Mouse (Mus musculus) brain, embryonic 14.5 days (tissue): Measurements from ENCODE around the gene Fam129a. TPM values are rescaled to one million over a fixed set of nuclear protein-coding genes. Genes with fewer than 3 reads are reported as not detected.
"Not testable (repeated sequence)": the region's sequence is repeated elsewhere in the genome, so short reads cannot be mapped to it uniquely, and the experiment has no call there.

Experiments
- DNase-seq: peaks from one replicate; pipeline ENCODE4 v3.0.0-alpha.2; 2011; ENCODE audit warnings: low read depth
- CTCF ChIP-seq: fragments of 200-500 bp; IDR thresholded peaks from 2 replicates; pipeline ENCODE4 v1.5.1; 2012; ENCODE audit warnings: inconsistent platforms, mild to moderate bottlenecking, moderate library complexity, borderline replicate concordance; ENCODE audit not compliant: insufficient read depth, insufficient read length; ENCODE audit errors: extremely low read depth
- POLR2A ChIP-seq: fragments of 200-500 bp; IDR thresholded peaks from 2 replicates; pipeline ENCODE4 v1.6.1; 2012; ENCODE audit warnings: mild to moderate bottlenecking, inconsistent platforms, borderline replicate concordance; ENCODE audit not compliant: poor library complexity, insufficient read depth, insufficient read length, severe bottlenecking; ENCODE audit errors: extremely low read depth
- polyA plus RNA-seq: library from polyadenylated mRNA; depleted of rRNA; stranded (reverse); fragments of >200 nt; gene quantifications from 2 replicates; pipeline ENCODE4 v1.2.3, GENCODE M21; 2012

Fam129a gene
- polyA plus RNA-seq, 1 experiment, result 0.90 TPM

- no peak for TF ChIP-seq POLR2A
- peak; percentile 50; the same call in 1 of the 2 replicates for TF ChIP-seq CTCF
- DNase-seq, result no peak
These were observed 145.2 kb downstream of the Fam129a start for GRCm38 (mm10) chr1:151716024-151716710.

GRCm38 (mm10) chr1:151717624-151718023 lies 146.6 kb downstream of the Fam129a start:
- TF ChIP-seq POLR2A (no peak), CTCF (no peak)
- no peak for DNase-seq

GRCm38 (mm10) chr1:151718575-151718974 lies 147.6 kb downstream of the Fam129a start:
- no peak for DNase-seq
- no peak for TF ChIP-seq CTCF

GRCm38 (mm10) chr1:151719911-151720310 lies 148.9 kb downstream of the Fam129a start:
- TF ChIP-seq CTCF (no peak), POLR2A (no peak)
- DNase-seq, result no peak

- DNase-seq, result no peak
- no peak for TF ChIP-seq POLR2A
- no peak for TF ChIP-seq CTCF
These were observed 149.6 kb downstream of the Fam129a start for GRCm38 (mm10) chr1:151720566-151720965.

- DNase-seq, result peak; percentile 73
- no peak for TF ChIP-seq POLR2A
- TF ChIP-seq CTCF, result no peak
These were observed 150.5 kb downstream of the Fam129a start for GRCm38 (mm10) chr1:151721357-151721983.

GRCm38 (mm10) chr1:151723771-151724170 lies 152.8 kb downstream of the Fam129a start:
- no peak for DNase-seq
- no peak for TF ChIP-seq CTCF
- no peak for TF ChIP-seq POLR2A

- no peak for DNase-seq
- TF ChIP-seq POLR2A (no peak), CTCF (no peak)
These were observed 154.6 kb downstream of the Fam129a start for GRCm38 (mm10) chr1:151725590-151725989.

- DNase-seq, result no peak
- no peak for TF ChIP-seq CTCF
- no peak for TF ChIP-seq POLR2A
These were observed 155.4 kb downstream of the Fam129a start for GRCm38 (mm10) chr1:151726358-151726757.

GRCm38 (mm10) chr1:151728141-151728540 lies 157.2 kb downstream of the Fam129a start:
- DNase-seq, result no peak
- TF ChIP-seq POLR2A (no peak), CTCF (no peak)

- no peak for TF ChIP-seq CTCF
- no peak for TF ChIP-seq POLR2A
These were observed 166.2 kb downstream of the Fam129a start for GRCm38 (mm10) chr1:151737146-151737545.

GRCm38 (mm10) chr1:151741199-151741621 lies 170.2 kb downstream of the Fam129a start:
- DNase-seq, result no peak
- TF ChIP-seq CTCF (no peak), POLR2A (no peak)

More at GRCm38 (mm10) chr1:151737146-151737545, 166.2 kb downstream of the Fam129a start:
- DNase-seq, result no peak

GRCm38 (mm10) chr1:151749894-151750293 lies 178.9 kb downstream of the Fam129a start:
- DNase-seq, result not testable (repeated sequence)

- no peak for DNase-seq
- no peak for TF ChIP-seq CTCF
These were observed 182.0 kb downstream of the Fam129a start for GRCm38 (mm10) chr1:151752946-151753345.

- DNase-seq, result no peak
- no peak for TF ChIP-seq CTCF
- no peak for TF ChIP-seq POLR2A
These were observed 182.5 kb downstream of the Fam129a start for GRCm38 (mm10) chr1:151753374-151753929.
